Mouse (Mus musculus) mouse embryonic stem cell (cell line): ENCODE results near the gene 4931409K22Rik.

Experiments used
- in situ Hi-C, 2 experiments: fragments of 300-500 bp; cut with MboI; formaldehyde crosslinking; loops; 1 replicate in 1 of 2; 3 replicates in 1 of 2; pipeline ENCODE4 v1.14.3; 2019 to 2020; ENCODE audit warnings: low sequenced_read_pairs in 2 of 2, low pct_unique_long_range_greater_than_20kb in 1 of 2, mixed read lengths in 1 of 2; ENCODE audit not compliant: unreplicated experiment in 1 of 2

Gene 4931409K22Rik

DNA sequence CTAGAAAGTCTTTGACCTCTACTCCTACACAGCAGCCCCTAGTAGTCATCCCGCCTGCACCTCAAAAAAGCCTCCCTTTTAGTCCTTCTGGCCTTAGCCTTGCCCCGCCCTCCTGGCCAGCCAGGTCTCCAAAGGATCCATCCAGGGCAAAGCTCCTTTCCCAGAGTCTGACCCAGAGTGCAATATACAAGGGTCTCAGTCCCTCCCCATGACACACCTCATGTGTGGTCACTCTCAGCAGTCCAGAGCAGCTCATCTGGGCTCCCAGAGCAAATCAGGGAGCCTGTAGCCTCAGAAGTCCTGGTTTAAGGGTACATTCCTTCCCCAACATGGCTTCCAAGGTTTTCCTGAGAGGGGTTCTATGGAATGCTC lies 5.3 kb downstream of the 4931409K22Rik start:
- in situ Hi-C loops = no loop called here

DNA sequence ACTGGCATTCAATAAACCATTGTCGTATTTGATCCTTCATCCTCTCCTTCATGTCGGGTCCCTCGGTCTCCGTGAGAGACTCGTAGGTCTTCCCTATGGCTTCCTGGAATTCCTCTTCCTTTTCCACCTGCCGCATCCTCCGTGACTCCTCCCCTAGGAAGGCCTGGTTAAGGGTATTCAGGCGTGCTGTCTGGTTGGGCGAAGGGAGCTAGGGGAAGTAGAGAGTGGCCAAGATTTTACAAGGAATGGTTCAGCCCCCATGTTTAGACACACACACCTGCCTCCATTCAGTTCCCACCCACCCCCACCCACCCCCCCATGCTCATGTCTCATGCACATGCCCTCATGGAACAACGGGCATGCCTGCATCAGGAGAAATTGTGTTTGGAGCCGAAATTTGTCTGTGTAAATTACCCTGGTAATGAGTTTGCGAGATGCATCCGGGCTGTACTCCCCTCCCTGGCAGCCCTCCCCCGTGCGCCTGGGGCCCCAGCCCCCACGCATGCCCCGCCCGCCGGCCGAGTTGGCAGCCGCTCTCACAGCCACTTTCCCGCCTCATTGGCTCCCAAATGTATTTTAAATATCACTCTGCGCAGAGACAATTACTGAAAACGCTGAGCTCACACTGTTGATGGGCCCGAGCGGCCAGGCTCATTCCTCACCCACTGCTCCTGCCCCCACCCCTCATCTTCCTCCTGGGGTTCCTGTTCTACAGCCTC lies 5.9 kb downstream of the 4931409K22Rik start:
- in situ Hi-C loops = no loop called here

DNA sequence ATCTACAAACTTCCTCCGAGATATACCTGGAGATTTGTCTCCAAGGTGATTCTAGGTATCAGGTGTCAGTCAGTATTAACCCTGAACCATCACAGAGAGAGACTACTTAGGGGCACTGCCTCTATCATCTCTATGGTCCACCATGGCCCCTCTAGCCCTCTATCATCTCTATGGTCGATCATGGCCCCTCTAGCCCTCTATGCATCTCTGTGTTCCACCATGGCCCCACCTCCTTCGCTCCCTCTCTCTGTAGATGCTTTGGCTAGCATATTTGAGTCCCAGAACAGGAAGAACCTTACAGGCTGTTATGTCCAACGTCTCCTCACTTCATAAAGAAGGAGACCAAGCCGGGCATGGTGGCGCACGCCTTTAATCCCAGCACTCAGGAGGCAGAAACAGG lies 14.0 kb downstream of the 4931409K22Rik start:
- in situ Hi-C loops = no loop called here

DNA sequence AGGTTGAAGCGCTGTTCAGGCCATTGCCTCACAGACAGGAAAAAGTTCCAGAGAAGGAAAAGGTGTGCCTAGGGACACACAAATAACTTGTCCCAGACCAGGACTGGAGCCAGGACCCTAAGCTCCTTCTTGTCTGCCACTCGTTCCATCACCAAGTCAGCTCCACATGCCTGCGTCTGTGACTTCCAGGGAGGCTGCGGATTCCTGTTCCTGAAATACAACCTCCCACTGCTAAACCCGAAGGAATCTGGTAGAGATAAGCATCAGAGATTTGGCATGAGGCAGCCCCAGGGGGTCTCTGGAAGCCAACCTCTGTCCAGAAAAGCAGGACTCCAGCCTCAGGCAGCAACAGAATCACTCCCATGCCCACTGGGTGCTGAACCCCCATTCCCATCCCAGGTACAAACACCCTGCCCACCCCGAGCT lies 15.5 kb downstream of the 4931409K22Rik start:
- in situ Hi-C loops = no loop called here

DNA sequence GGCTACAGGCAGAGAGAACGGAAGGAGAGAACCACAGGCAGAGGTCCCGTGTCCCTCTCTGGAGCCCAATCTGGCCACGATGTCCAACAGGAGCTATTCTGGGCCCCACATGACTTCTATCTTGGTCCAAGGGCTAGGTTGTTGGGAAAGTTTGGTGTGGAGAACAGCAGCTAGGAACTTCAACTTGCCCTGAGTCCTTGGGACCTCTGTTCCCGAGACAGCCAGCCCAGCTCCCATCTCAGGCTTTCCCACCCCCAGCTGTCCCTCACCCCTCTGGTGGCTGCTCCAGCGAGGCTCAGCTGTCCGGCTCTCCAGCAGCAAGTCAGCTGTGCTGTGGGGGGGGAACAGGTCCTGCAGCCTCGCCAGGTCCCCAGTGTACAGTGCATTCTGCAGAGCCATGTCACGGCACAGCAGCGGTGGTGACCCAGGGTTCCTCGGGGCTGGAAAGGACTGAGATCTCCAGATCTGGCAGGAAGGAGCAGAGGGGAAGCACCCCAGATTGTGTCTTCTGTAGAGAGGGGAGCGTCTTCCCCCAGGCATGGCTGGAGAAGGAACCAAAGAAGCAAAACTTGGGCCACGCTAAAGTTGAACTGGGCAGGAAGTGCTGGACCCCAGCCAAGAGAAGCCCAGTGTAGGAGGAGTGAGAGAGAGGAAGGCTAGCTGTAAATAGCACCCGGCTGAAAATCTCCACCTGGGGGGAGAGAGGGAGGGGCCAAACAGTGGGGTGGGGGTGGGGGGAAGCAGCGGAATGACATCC lies 16.0 kb downstream of the 4931409K22Rik start, which contains the start of gene Asb10:
TSS of gene Asb10 (minus strand) at position 592 of the 757 bp plus-strand sequence.
- in situ Hi-C loops = no loop called here

DNA sequence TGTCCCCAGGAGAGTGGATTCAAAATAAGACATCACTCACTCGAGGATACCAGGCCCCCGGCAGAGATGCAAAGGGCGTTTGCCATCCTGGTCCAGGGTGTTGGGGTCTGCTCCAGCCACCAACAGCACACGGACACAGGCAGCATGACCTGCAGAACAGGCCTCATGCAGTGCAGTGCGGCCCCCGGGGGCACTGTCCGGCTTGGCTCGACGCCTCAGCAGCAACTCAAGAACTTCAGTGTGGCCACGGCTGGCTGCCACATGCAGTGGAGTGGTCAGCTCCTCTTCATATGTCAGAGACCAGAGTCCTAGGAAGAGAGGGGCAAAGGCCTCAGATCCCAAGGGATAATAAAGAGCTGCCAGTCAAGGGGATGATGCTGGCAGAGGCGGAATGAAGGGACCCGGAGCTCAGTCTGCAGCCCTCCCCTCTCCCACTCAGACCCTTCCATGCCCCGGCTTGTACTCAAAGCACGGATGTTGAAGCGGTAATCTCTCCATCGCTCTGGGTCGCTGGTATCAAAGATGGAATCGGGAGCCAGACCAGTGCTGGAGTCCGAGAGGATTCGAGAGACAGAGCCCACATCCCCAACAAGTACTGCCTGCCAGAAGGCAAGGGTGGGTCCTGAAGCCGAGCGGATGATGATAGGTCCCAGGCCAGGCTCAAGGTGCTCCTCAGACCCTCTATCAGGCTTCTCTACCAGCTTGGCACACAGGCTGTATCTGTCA lies 16.9 kb downstream of the 4931409K22Rik start:
- in situ Hi-C loops = no loop called here

DNA sequence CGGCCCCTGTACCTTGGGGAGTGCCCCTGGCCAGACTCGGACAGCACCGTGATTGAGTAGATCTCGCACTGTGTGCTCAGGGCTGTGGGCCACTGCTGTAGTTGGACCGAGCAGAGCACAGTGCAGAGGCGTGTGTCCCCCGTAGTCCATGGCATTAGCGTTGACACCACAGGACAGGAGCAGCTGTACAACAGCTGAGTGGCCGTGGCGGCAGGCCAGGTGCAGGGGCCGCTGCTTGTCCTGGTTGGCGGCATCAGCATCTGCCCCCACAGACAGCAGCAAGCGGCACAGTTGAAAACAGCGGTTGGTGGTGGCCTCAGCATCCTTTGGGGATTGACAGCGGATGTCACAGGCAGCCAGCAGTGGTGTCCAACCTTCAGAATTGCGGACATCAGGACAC lies 19.0 kb downstream of the 4931409K22Rik start:
- in situ Hi-C loops = no loop called here

DNA sequence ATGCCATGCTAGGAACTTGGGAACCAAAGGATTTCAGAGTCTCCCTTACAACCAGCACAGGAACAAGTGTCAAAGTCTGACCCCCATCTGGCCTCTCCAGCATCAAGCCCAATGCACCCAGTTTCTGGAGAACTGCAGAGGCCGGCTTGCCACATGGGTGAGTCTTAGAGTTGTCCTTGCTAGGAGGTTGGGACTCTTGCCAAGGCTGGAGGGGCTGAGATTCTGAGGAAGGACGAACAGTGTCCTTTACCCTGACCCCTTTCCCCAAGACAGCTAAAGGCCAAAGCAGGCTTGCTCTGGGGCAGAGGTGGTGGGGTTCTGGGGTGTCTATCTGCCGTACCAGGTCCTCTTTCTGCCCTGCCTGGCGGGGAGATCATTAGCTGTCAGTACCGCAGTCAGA lies 20.1 kb downstream of the 4931409K22Rik start:
- in situ Hi-C loops = no loop called here

DNA sequence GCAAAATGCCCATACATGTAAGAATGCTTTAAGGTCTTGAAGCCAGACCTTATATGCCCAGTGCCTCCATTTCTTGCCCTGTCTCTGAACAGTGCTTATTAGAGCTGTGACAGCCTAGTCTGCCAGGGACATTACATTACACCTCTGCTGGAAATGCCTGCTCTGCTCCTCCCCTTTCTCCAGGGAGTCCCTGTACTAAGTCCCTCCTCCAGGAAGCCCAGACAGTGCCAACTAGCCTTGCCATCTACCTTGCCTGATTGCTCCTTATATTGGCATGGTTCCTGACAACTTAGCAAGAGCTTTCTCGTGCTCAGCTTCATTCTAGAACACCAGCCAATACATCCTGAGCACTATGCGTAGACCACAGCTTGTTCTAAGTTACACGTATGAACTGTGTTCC lies 20.9 kb downstream of the 4931409K22Rik start:
- in situ Hi-C loops = no loop called here

DNA sequence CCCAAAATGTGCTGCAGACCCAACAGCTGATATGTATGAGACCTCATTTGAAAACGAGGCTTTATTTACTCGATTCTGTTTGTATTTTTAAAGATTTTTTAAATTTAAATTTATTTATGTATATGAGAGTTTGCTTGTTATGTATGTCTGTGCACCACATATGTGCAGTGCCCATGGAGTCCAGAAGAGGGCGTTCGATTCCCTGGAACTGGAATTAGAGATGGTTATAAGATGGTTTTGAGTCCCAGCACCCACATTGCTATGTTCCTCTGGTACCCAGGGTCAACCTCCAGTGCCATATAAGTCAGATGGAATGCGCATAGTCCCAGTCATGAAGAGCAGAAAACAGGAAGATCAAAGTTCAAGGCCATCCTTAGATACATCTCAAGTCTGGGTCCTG lies 22.3 kb downstream of the 4931409K22Rik start:
- in situ Hi-C loops = no loop called here

DNA sequence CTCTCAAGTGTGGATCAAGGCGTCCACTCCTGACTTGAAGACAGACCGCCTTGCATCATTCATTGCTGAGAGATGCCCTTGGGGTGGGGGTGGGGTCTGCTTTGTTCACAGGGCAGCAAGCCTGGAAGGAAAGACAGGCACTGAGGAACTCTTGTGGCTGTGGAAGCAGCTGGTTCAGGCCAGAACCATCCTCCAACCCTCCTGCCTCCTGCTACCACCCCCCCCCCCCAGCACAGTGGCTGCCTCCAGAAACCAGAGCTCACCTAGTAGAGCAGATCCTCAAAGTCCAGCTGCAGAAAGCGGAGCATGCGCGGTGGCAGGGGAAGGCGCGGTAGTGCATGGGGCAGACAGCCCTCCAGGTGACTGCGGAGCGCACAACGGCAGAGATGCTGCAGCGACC lies 23.2 kb downstream of the 4931409K22Rik start:
- in situ Hi-C loops = no loop called here

DNA sequence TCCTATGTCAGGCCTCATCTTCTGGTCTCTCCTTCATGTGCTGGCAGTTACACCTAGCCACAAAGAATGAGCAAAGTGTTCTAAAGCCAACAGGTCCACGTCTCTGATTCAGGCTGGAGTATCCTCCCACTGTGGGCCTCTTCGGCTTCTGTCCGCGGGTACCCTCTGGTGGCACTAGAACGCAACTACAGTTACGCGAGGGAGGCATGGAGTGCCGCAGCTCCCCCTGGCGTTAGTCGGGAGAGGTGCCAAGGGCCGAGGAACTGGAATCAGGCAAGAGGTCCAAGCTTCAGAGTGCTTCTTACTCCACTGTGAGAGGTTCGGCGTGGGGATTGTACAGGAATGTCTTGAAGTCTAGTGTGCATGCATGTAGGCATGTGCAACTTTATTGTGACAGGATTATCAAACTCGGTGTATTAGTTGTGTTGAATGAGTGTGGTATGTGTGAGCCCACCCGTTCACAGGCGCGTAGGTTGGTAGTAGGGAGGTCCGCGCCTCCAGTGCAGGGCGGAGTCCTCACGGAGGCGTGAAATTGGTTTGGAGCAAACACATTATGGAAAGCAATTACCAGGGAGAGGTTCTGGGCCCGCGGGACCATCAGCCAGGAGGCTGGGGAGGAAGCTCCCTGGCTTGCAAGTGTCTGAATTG lies 26.4 kb downstream of the 4931409K22Rik start:
- in situ Hi-C loops = no loop called here

DNA sequence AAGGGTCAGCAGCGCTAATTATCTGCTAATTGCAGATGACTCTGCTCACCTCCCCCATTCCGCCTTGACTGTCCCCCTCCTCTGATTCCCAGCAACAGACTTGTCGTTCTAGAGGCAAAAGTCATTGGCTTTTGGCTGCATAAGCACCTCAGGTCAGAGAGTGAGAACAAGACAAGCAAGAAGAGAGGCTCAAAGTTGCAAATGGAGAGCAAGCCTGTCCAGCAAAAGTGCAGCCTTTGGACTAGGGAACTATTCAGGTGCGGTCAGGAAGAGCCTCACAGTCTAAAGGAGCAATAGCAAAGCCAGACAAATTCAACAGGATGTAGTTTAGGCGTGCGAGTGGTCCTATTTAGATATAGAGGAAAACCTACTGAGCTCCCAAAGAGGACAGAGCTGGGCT lies 28.8 kb downstream of the 4931409K22Rik start:
- in situ Hi-C loops = no loop called here

DNA sequence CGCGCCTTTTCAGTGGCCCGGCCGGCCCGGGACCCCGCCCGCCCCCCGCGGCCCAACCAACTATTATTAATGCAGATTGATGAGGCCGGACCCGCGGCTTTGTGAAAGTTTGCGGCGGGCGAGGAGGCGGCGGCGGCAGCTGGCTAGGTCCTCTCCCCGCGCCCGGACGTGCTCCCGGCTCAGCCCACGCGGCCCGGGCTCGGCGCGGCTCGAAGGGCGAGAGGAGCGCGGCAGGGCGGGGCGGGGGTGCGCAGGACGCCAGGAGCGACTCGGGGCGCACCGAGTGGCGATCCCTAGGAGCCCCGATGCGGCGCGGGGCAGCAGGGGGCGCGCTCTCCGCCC lies 29.7 kb downstream of the 4931409K22Rik start, which contains the start of gene Gbx1:
TSS of gene Gbx1 (minus strand) at position 314 of the 342 bp plus-strand sequence.
- in situ Hi-C loops = no loop called here

DNA sequence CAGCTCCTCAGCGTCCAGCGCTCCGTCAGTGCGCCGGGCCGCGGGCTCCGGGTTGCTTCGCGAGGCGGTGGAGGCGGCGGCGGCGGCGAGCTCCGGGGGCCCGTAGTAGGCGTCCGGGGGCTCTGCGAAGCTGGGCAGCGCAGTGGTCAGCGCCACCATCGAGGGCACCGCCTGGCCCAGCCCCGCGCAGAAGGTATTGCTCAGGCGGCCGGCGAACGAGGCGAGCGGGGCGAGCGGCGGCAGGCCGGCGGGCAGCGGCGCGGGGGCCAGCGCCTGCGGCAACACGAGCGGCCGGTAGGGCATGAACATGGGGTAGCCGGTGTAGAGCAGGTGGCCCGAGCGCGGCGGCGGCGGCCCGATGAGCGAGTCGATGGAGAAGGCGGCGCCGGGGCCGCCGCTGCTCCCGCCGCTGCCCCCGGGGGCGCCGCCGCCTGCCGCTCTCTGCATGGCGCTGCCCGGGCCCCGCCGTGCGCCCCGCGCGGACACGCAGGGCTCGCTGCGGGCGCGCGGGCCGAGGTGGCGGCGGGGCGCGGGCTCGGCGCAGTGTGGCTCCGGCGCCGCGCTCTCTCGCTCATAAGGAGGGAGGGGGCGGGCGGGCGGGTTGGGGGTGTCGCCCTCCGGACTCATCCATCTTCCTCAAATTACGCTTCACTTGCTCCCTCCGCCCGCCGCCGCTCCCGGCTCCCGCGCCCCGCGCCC lies 30.3 kb downstream of the 4931409K22Rik start:
- in situ Hi-C loops = no loop called here

DNA sequence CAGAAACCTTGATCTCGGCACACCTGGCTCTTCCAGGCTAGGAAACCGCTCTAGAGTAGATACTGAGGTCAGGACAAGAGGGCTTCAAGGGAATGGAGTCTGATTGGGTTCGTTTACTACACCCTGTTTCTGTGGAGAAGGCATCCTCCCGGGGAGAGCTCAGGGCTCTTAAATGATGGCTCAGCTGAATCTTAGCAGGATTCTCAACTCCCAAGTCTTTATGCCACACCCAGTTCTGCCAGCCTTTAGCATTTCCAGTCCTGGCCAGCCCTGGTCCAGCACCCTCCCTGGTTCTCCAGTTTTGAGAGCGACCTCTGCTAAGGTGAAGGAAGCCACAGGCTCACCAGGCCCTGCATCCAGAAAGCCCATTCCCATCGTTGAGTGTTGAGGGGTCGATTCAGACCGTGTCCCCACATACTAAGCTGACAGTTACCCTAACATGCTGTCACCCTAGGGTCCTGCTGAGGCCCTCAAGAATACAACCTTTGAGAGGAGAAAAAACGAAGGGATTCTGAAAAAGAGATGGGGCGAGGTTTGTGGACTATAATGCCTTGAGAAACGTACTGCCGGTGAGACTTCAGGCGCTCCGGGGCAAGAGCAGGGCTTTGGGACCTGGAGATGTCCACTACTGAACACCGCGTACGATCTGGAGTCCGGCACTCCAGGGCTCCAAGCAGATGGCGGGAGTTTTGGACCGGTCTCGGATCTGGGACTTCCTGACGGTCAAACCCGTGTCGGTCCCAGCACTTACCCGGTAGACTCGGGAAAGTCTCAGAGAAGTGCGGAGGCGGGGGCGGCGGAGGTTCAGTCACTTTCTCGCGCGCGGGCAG lies 31.0 kb downstream of the 4931409K22Rik start:
- in situ Hi-C loops = no loop called here

DNA sequence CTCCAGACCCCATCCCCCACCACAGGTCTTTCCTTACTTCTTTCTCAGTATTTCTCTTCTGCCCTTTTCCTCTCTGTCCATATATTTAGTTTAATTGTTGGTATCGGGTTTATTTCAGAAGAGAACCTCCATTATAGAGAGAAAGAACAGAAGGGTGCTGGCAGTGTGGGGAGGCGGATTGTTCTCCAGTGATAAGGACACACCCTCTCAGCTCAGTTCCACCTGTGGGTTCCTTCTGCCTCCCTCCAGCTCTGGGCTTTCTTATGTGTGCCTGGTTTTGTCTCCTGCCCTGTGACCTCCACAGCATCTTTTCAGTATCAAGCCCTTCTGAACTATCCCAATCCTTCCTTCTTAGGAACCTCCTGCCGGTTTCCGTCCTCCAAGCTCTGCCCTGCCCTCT lies 32.1 kb downstream of the 4931409K22Rik start:
- in situ Hi-C loops = no loop called here

DNA sequence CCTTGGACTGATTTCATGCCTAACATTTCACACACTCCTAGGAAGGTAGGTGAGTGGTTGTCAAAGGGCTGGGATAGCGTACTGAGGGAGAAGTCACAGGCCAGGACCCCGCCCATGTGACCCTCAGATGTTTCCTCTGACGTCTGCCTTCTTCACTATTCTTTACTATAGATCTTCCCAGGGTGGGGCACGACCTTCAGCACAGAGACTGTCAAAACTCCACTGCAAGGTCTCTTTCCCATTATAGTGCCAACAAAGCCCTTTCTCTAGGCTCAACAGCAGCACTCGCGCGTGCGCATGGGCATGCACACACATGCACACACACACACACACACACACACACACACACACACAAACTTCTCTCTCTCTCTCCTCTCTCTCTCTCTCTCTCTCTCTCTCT lies 32.8 kb downstream of the 4931409K22Rik start:
- in situ Hi-C loops = no loop called here
